Mouse (Mus musculus): ENCODE results near the gene Hspa2. TPM values are rescaled to one million over a fixed set of nuclear protein-coding genes. Genes with fewer than 3 reads are reported as not detected.

Hspa2 gene
- polyA plus RNA-seq, 1 experiment, result 3.8 TPM

DNA sequence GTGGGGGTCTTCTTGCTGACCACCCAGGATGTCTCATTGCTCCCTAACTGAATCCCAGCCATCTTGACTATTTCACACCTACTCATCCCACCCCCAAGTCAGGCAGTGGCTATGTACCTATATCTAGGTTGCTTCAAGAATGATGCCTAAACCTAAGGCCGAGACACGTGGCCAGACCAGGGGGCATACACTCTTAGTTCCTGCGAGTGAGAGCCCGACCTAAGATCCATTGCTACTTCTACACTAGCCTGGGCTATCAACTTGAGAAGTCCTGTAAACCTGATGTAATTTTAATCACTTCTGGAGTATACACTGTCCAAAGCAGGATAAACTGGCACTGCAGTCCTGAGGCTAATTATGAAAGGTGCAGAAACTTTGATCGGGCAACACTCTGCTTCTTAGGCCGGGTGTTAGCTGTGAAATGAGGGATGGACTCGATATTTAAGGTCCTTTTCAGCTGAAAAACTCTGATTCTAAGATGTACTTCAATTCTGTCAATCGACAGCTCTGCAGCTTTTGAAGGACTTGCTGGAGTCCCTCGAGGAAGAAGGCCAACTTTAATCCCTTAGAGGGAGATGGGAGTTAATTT is 35.7 kb upstream of the Hspa2 start:
- Histone ChIP-seq H3K36me3 (ENCODE audit: control insufficient read depth, insufficient read depth, low read length) (no peaks in the 10 kb centered on the region), H3K4me1 (ENCODE audit: control insufficient read depth, insufficient read depth, insufficient read length) (peaks cover 22% of the 10 kb centered on the region; the same call in 1 of the 2 replicates), H3K27me3 (ENCODE audit: control insufficient read depth, insufficient read depth, low read length) (no peaks in the 10 kb centered on the region), H3K4me3 (ENCODE audit: extremely low read depth, insufficient read depth, insufficient read length) (peak overlapping the region; percentile 100), H3K27ac (ENCODE audit: insufficient read depth, low read length) (peak overlapping the region; percentile 100)
- TF ChIP-seq CTCF (IDR thresholded peaks at IDR 0.05; ENCODE audit: extremely low read depth, insufficient read depth, insufficient read length, insufficient replicate concordance) (no peak), POLR2A (IDR thresholded peaks at IDR 0.05; ENCODE audit: low read depth, low read length) (no peak)
- WGBS, result 5% methylated on average over 9 of the region's 9 CpGs
- DNase-seq (ENCODE audit: low read depth in 1 of 2, low spot score in 2 of 2), result no peak

DNA sequence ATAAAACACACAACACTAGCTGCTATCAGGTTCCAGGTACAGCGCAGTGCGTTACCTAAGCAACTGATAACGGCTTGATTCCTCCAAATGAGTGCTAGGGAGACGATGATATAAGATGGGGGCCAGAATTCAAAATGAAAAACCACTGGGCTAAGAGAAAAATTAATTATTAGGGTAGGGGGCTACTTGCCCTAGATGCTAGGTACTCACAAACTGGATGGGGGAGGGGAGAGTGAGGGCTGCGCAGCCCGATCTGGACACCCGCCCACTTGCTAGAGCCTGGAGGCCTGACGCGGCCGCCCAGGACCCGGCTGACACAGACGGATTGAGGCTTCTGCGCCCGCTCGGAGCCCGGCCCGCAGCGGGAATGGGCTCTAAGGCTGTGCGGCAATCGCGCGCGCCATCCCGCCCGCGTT is 35.2 kb upstream of the Hspa2 start:
- Histone ChIP-seq H3K4me3 (ENCODE audit: extremely low read depth, insufficient read depth, insufficient read length) (peak overlapping the region; percentile 100), H3K27me3 (ENCODE audit: control insufficient read depth, insufficient read depth, low read length) (no peaks in the 10 kb centered on the region), H3K4me1 (ENCODE audit: control insufficient read depth, insufficient read depth, insufficient read length) (peaks cover 22% of the 10 kb centered on the region; the same call in 1 of the 2 replicates), H3K27ac (ENCODE audit: insufficient read depth, low read length) (peak overlapping the region; percentile 100), H3K36me3 (ENCODE audit: control insufficient read depth, insufficient read depth, low read length) (no peaks in the 10 kb centered on the region)
- 2% methylated on average over 26 of the region's 26 CpGs for WGBS
- TF ChIP-seq CTCF (IDR thresholded peaks at IDR 0.05; ENCODE audit: extremely low read depth, insufficient read depth, insufficient read length, insufficient replicate concordance) (no peak), POLR2A (IDR thresholded peaks at IDR 0.05; ENCODE audit: low read depth, low read length) (no peak)
- no peak for DNase-seq (ENCODE audit: low read depth in 1 of 2, low spot score in 2 of 2)

DNA sequence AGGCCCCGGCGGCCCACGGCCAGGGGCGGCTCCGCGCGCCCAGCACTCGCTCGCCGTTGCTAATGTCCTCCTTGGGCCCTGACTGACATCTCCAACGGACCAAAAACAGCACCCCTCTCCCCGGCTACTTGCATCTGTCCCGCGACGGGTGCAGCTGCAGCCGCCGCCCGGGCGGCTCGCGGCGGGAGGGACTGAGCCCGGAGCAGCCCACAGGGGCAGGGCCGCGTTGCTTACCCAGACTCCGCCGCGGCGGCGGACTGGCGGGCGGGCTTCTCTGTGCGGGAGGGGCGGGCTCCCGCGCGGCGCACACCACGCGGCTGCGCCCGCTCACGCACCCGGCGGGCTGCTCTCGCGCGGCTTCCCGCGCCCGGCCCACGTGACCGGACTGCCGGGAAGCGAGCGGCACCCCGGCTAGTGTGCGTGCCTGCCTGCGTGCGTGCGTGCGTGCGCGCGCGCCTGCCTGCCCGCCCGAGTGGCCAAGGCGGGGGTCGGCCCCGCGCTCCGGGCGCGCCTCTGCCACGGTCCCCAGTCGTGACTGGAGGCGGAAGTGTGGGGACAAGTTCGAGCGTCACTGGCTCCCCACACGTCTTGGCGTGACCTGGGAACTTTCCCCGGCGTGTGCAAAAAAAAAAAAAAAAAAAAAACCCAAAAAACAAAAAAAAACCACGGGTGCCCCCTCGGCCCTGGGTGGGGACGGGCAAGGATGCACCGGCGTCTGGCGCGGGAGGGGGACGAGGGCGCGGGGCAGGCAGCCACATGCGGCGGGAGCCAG is 34.6 kb upstream of the Hspa2 start, which contains the start of gene Zbtb25:
TSS of gene Zbtb25 (minus strand) at position 397 of the 772 bp plus-strand sequence.
- WGBS, result 1% methylated on average over 96 of the region's 96 CpGs
- TF ChIP-seq POLR2A (IDR thresholded peaks at IDR 0.05; ENCODE audit: low read depth, low read length) (peak; percentile 56), CTCF (IDR thresholded peaks at IDR 0.05; ENCODE audit: extremely low read depth, insufficient read depth, insufficient read length, insufficient replicate concordance) (no peak)
- peak in 1 of 2 experiments; percentile 77 for DNase-seq (ENCODE audit: low read depth in 1 of 2, low spot score in 2 of 2)
- Histone ChIP-seq H3K27ac (ENCODE audit: insufficient read depth, low read length) (peak within 1 kb of the TSS; percentile 100), H3K27me3 (ENCODE audit: control insufficient read depth, insufficient read depth, low read length) (no peaks in the 10 kb centered on the region), H3K36me3 (ENCODE audit: control insufficient read depth, insufficient read depth, low read length) (no peaks in the 10 kb centered on the region), H3K4me3 (ENCODE audit: extremely low read depth, insufficient read depth, insufficient read length) (peak within 1 kb of the TSS; percentile 100), H3K4me1 (ENCODE audit: control insufficient read depth, insufficient read depth, insufficient read length) (peaks cover 22% of the 10 kb centered on the region; the same call in 1 of the 2 replicates)

DNA sequence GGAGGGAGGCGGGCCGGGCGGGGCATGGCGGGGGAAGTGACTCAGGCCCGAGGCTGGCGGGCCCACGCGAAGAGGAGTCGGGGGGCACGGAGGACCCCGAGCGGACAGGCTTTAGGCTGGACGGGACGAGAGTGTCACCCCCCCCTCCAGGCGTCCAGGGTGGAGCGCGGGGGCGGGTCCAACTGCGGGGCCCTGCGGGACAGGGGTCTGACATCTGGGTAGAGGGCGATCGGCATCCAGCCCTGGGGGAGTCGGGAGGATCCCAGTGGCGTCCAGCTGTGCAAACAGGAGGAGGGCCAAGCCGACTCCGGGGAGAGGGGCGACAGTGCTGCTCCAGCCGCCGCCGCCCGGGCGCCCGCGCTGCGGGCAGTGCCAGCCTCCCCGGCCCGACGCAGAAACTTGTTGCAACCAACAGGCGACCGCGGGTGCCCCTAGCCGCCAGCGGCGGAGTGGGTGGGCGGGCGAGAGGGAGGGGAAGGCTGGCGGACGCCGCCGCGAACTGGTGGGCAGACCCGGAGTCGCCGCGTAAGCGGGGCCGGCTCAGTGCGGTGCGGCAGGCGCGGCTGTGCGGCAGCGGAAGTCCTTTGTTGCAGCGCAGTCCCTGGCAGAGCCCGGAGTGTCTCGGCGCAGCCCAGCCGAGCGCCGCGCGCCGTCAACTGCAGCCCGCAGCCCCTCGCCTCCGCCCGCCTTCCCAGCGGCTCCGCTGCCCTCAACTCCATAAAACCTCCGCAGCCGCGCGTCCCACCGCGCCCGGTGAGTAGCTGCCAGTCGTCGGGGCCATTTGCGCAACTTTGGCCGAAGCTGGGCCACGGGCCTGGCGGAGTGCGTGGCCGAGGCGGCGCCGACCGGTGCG is 33.8 kb upstream of the Hspa2 start, which contains the start of gene Zbtb1:
TSS of gene Zbtb1 (plus strand) at position 289 of the 853 bp plus-strand sequence.
- peaks cover 22% of the 10 kb centered on the region; the same call in 1 of the 2 replicates for H3K4me1 ChIP-seq (ENCODE audit: control insufficient read depth, insufficient read depth, insufficient read length)
- no peaks in the 10 kb centered on the region for H3K36me3 ChIP-seq (ENCODE audit: control insufficient read depth, insufficient read depth, low read length)
- H3K27ac ChIP-seq (ENCODE audit: insufficient read depth, low read length), result peak within 1 kb of the TSS; percentile 100
- H3K4me3 ChIP-seq (ENCODE audit: extremely low read depth, insufficient read depth, insufficient read length), result peak within 1 kb of the TSS; percentile 100
- no peaks in the 10 kb centered on the region for H3K27me3 ChIP-seq (ENCODE audit: control insufficient read depth, insufficient read depth, low read length)
- TF ChIP-seq CTCF (IDR thresholded peaks at IDR 0.05; ENCODE audit: extremely low read depth, insufficient read depth, insufficient read length, insufficient replicate concordance) (no peak), POLR2A (IDR thresholded peaks at IDR 0.05; ENCODE audit: low read depth, low read length) (peak; percentile 67)
- under 1% methylated on average over 75 of the region's 99 CpGs for WGBS
- DNase-seq (ENCODE audit: low read depth in 1 of 2, low spot score in 2 of 2), result peak in 1 of 2 experiments; percentile 81

DNA sequence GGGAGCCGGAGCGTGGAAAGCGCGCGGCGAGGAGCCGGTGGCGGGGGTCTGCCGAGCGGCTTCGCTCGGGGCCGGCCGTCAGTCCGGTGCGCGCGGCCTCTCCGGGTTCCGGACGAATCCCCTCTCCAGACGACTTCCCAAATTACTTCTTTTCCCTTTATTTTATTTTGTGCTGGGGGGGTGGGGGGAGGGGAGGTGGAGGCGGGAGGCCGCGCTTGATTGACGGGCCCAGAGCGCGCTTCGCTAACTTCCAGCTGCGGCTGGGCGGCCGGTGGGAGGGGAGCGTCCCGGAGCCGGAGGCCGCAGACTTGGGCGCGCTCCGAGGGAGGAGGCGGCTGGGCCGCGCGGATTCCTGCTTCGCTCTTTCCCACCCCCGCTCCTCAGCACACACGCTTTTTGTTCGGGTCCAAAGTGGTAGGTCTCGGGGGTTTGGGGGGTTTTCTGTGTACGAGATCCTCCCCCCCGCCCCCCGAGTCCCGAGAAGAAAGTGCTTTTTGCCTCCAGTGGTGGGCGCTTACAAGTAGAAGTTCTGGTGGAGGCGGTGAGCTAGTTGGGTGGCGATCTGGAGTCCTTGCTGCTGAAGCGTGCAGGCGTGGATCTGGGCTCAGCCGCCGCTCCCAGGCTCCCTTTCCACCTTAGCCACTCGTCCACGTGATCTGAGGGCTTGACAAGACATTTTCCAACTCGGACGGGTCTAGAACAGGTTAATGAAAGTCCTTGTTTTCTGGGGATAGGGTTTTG is 33.0 kb upstream of the Hspa2 start:
- peaks cover 25% of the 10 kb centered on the region for H3K4me1 ChIP-seq (ENCODE audit: control insufficient read depth, insufficient read depth, insufficient read length)
- TF ChIP-seq CTCF (IDR thresholded peaks at IDR 0.05; ENCODE audit: extremely low read depth, insufficient read depth, insufficient read length, insufficient replicate concordance) (no peak), POLR2A (IDR thresholded peaks at IDR 0.05; ENCODE audit: low read depth, low read length) (peak; percentile 11; the same call in 1 of the 2 replicates)

DNA sequence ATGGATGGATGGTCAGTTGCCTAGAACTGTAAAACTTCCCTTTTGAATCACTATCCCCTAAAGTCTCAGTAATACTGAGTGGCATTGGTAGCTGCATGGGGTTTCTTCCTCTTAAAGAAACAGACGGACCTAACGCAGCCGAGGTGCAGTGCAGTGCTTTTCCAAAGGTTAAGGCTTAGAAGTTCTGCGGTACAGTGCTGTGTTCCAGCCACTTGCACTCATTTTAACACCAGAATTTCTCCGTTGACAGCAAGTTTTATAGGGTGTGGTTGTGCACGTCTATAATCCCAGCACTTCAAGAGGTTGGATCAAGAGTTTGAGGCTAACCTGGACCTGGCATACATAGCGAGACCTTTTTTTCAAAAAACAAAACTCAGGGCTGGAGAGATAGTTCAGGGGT is 31.9 kb upstream of the Hspa2 start:
- 21% methylated on average over 7 of the region's 7 CpGs for WGBS

More for the DNA sequence above, 33.0 kb upstream of the Hspa2 start:
- peak in 1 of 2 experiments; percentile 76 for DNase-seq (ENCODE audit: low read depth in 1 of 2, low spot score in 2 of 2)
- H3K36me3 ChIP-seq (ENCODE audit: control insufficient read depth, insufficient read depth, low read length), result no peaks in the 10 kb centered on the region
- 1% methylated on average over 63 of the region's 63 CpGs for WGBS
- H3K27ac ChIP-seq (ENCODE audit: insufficient read depth, low read length), result peak overlapping the region; percentile 100
- no peaks in the 10 kb centered on the region for H3K27me3 ChIP-seq (ENCODE audit: control insufficient read depth, insufficient read depth, low read length)
- H3K4me3 ChIP-seq (ENCODE audit: extremely low read depth, insufficient read depth, insufficient read length), result peak overlapping the region; percentile 100

More for the DNA sequence above, 31.9 kb upstream of the Hspa2 start:
- TF ChIP-seq CTCF (IDR thresholded peaks at IDR 0.05; ENCODE audit: extremely low read depth, insufficient read depth, insufficient read length, insufficient replicate concordance), result no peak
- no peak for TF ChIP-seq POLR2A (IDR thresholded peaks at IDR 0.05; ENCODE audit: low read depth, low read length)
- Histone ChIP-seq H3K36me3 (ENCODE audit: control insufficient read depth, insufficient read depth, low read length) (no peaks in the 10 kb centered on the region), H3K27ac (ENCODE audit: insufficient read depth, low read length) (0 out of 2 replicates have a peak overlapping the region, but pooled peaks have one; percentile 35), H3K4me1 (ENCODE audit: control insufficient read depth, insufficient read depth, insufficient read length) (peaks cover 28% of the 10 kb centered on the region), H3K4me3 (ENCODE audit: extremely low read depth, insufficient read depth, insufficient read length) (peak overlapping the region; percentile 29), H3K27me3 (ENCODE audit: control insufficient read depth, insufficient read depth, low read length) (no peaks in the 10 kb centered on the region)
- DNase-seq (ENCODE audit: low read depth in 1 of 2, low spot score in 2 of 2), result no peak

Data from spleen, adult 2 months (tissue).